Mouse (Mus musculus): ENCODE data around the gene C2cd2l.
"Not testable (repeated sequence)": the region's sequence is repeated elsewhere in the genome, so short reads cannot be mapped to it uniquely, and the experiment has no call there.

The C2cd2l gene

DNA sequence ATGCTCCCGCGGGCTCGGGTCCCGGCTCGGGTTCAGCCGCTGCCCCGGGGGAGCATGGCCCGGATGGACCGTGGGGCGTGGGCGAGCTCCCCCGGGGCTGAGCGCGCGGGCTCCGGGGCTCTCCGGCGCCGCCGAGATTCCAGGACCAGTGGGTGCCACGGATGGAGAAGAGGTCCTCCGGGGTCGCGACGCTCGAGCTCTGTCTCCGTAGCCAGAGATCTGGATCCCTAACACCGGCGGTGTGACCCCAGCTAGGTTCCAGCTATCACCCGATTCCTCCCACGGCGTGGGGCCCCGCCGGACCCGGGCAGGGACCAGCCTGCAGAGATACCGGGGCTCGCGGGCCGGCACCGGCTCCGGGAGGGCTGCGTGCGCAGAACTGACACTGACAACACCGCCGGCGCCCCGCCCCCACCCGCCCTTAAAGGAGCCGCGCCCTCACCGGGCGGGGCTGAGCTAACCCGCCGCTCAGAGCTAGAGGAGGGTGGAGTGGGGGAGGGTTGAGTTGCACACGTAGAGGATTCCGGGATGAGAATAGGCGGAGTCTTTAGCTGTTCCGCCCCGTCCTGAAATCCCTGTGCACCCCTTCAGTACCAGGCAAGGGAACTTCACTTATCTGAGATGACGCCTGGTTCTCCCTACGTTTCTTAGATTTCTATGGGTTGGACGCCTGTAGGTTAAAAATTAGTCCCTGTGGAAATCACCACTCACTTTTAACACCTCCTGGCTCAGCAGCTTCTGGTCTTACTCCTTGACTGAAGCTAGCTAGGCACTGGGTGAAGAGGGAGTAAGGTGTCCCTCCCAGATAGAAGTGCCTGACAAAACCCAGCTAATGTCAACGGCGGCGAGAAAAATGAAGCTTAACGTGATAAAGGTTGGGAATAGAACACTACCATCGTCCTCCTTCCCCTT is at the start of gene C2cd2l:
Gene C2cd2l (minus strand): TSS at position 399 of the 912 bp plus-strand sequence.
- peak; percentile 46 to 61 for DNase-seq (ENCODE audit: low spot score in 2 of 2)

DNA sequence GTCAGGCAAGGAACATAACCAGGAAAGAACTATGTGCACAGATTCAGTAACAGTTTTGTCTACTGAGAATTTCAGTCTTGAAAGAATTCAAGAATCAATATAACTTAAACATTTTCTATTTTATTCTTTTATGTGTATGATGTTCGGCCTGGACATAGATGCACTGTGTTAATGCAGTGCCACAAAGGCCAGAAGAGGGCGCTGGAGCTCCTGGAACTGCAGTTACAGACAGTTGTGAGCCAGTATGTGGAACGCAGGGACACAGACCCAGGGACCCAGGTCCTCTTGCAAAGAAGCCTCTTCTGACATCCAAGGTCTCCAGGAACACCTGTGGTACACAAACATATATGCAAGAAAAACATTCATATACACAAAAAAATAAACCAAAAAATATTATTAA is 44.4 kb upstream of the C2cd2l start:
- peak in 1 of 2 experiments; percentile 48 for DNase-seq (ENCODE audit: low spot score in 2 of 2)

DNA sequence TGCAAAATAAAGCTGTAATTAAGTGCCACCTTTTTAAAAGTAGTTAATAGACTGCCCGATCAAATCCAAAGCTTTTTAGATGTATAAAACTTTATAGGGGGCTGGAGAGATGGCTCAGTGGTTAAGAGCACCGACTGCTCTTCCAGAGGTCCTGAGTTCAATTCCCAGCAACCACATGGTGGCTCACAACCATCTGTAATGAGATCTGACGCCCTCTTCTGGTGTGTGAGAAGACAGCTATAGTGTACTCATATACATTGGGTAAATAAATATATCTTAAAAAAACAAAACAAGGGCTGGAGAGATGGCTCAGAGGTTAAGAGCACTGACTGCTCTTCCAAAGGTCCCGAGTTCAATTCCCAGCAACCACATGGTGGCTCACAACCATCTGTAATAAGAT is 41.8 kb upstream of the C2cd2l start:
- DNase-seq (ENCODE audit: low spot score in 2 of 2): not testable (repeated sequence)

DNA sequence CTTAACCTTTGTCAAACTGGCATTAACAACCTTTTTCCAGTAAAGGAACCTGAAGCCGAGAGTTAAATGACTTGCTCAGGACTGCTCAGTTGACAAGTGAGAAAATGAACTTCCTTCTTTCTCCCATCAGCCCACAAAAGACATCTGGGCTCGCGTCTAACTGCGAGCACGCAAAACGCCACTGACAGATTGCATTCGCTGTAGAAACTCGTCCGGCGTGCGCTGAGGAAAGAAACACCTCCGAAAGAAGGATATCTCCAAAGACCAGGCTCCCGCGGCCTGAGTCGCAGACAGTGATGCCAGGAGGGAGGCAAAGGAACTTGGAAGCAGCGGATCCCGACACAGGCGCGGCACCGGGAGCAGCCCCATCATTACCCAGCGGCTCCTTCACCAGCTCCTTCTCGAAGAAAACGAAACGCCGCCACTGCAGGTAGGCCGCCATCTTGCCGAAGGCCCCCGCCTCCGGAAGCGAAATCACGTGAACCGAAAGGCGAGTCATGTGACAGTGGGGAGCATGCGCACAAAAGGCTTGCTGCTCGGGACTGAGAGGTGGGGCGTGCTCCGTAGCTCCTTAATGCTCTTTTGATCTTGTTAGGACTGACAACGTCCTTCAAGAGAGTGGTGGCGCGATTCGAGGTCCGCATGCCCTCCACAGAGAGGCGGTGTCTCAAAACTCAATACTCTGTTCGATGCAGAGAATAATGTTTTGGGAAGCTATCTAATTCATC is 41.3 kb upstream of the C2cd2l start, which contains the start of gene Vps11:
Gene Vps11 (minus strand): TSS at position 481 of the 728 bp plus-strand sequence.
- peak; percentile 95 to 97 for DNase-seq (ENCODE audit: low spot score in 2 of 2)

DNA sequence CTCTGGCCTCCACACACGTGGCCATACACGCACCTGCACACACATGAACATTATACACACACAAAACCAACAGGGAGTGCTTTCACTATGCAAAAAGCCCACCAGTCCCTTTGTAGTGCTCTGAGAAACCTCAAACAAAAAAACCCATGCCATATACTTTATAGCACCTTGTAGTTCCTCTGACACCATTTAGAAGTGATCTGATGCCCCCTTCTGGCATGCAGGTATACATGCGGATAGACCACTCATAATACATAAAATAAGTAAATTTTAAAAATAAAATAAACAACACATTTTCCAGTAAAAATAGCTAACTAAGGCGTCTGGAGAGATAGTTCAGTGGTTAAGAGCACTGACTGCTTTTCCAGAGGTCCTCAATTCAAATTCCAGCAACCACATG is 37.1 kb upstream of the C2cd2l start:
- peak in 1 of 2 experiments; percentile 31 for DNase-seq (ENCODE audit: low spot score in 2 of 2)

DNA sequence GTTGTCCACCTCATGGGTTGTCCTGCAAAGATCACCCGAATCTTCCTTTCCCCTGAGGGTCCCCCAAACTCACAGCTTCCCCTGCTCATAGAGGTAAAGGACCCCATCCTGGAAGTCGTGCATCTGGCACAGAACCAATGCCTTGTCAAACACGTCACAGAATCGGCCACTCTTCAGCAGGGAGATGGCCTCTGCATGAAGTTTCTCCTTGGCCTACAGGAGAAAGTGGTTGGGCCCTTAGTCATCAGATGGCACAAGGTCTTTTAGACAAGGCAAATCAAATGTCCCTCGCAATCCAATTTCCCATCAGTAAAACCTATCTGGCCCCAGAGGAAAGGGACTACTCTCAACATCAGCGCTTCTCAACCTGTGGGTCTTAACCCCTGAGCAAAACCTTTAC is 33.1 kb upstream of the C2cd2l start:
- DNase-seq (ENCODE audit: low spot score in 2 of 2): no peak

DNA sequence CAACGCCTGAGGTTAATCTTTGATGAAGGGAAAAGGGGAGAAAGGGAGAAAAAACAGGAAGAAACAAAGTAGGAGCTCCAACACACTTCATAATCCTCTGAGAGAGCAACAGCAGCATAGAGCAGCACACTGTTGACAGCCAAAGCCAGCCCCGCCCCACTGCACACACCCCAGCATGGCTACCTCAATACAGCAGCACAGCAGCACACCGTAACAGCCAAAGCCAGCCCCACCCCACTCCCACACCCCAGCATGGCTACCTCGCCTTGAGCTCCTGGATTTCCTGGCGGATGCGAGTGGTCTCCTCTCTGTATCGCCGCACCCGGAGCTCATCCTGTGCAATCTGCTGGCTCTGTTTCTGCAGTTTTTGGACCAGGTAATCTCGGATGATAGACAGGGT is 32.3 kb upstream of the C2cd2l start:
- DNase-seq (ENCODE audit: low spot score in 2 of 2): no peak

DNA sequence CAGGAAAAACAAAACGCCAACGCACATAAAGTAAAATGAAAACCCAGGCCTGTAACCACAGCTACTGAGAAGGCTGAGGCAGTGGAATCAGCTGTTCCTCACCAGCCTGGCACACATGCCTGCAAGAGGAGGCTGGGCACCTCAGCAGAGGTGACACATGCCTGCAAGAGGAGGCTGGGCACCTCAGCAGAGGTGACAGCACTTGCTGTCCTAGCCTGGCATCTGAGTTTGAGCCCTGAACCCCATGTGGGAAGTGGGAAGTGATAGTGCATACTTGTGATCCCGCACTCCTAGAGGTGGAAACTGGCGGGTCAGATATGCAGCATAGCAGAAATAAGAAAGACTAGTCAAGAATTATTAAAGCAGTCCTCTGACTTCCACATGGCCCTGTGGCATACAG is 31.3 kb upstream of the C2cd2l start:
- no peak for DNase-seq (ENCODE audit: low spot score in 2 of 2)

DNA sequence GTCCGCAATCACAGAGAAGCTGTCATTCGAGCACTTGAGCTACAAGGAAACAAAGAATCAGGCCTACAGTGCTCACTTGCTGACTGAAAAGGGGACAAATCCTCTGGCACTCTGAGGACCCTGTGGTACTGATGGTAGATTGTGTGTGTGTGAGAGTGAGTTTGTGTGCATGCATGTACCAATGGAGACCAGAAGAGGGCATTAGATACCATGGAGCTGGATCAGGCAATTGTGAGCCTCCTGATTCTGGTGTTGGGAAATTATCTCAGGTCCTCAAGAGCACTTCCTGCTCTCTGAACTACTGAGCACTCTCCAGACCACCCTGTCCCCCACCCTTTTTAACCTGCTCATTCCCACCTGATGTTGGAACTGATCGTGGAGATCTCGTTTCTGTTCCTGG is 28.5 kb upstream of the C2cd2l start:
- DNase-seq (ENCODE audit: low spot score in 2 of 2): no peak

DNA sequence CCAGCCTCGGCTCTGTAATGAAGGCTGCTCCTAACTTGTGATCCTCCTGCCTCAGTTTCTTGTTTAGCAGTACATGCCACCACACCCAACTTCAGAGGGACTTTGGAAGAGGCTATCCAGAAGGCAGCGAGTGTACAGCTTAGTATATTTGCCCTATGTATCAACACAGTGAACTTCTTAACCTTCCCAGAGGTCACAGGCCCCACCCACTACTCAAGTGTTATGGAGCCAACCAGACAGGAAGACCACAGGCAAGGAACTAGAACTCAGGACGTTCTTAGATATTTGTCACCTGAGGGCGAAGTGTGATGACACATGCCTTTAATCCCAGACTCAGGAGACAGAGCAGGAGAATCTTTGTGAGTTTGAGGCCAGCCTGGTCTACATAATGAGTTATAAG is 27.5 kb upstream of the C2cd2l start:
- no peak for DNase-seq (ENCODE audit: low spot score in 2 of 2)

DNA sequence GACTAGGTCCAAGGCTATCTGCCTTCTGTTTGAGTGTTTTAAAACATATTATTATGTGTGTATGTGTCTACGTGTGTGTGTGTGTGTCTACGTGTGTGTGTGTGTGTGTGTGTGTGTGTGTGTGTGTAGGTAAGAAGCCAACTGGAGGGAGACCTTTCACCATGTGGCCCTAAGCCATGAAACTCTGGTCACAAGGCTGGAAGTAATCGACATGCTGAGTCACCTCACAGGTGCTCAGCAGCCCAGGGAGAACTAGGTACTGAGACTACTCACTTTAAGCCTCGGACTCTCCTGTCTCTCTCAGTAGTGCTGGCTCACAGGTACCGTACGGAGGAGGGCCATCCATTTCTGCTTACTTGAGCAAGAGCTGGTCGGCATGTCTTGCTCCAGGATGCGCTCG is 27.1 kb upstream of the C2cd2l start:
- DNase-seq (ENCODE audit: low spot score in 2 of 2): no peak

DNA sequence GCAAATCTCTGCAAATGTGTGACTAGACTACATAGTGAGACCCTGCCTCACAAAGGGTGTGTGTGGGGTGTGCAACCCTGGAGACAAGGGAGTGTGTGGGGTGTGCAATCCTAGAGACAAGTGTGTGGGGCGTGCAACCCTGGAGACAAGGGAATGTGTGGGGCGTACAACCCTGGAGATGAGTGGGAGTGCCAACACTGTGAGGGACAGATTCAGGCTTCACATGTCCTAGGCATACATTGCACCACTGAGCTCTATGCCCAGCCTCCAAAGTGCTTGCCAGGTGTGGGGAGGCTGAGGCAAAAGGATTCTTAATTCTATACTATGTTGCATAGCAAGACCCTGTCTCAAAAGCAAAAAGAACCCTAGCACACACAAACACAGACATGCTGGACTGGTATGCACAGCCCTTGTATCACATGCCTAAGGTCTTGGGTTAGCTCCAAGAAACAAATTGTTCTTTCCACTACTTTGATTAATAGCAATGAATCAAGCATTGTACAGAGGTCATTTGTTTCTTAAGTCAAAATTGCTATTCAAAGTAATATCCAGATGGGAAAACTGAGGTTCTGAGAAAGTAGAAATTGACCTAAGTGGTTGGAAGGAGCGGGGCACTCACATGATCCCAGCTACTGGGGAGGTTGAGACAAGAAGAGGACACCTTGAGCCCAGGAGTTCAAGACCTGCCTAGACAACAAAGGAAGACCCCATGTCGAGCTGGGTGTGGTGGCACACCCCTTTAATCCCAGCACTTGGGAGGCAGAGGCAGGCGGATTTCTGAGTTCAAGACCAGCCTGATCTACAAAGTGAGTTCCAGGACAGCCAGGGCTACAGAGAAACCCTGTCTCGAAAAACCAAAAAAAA is 25.7 kb upstream of the C2cd2l start:
- no peak for DNase-seq (ENCODE audit: low spot score in 2 of 2)

DNA sequence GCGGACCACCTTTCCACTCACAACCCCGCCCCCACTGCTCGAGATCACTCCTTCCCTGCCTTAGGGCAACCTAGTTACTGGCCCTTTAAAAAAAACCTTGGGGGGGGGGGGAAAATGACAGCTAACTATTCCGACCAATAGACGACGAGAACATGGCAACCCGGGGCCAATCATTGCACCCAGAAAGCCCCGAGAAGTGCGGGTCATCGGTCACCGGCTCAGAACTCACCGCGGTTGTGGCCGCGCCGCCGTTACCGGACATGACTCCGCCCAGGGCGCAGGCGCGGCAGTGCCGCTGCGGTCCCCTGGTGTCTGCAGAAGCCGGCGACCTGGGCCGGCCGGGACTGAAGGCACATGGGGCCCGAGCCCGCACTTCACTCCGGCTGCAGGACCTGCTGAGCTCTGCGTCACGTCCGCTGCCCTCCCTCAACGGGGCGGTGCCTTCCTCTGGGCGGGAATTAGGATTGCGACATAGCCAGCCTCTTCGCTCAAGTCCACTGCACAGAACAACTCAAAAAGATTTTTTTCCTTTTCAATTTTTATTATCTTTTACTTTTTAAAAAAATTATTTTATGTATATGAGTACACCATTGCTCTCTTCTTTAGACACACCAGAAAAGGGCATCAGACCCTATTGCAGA is 23.8 kb upstream of the C2cd2l start, which contains the start of gene Hmbs:
Gene Hmbs (minus strand): TSS at position 448 of the 641 bp plus-strand sequence.
- DNase-seq (ENCODE audit: low spot score in 2 of 2): peak; percentile 83 to 85

DNA sequence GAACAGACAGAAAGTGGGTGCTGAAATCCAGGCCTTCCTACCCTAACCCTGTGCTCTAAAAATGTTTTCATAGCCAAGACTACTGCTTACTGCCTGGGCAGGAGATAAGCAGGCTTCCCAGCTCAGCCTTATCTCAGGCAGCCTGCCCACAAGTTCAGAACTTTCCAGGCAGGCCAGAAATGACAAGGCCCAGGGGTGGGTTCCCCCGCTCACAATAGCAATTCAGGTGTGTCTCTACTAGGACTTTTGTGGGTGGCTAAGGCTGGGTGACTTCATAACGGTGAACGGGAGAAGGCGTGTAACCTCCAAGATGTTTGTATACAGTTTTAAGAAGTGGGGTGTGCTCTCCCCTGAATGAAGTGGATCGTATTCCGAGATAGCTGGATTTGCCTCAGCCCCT is 23.2 kb upstream of the C2cd2l start:
- no peak for DNase-seq (ENCODE audit: low spot score in 2 of 2)

DNA sequence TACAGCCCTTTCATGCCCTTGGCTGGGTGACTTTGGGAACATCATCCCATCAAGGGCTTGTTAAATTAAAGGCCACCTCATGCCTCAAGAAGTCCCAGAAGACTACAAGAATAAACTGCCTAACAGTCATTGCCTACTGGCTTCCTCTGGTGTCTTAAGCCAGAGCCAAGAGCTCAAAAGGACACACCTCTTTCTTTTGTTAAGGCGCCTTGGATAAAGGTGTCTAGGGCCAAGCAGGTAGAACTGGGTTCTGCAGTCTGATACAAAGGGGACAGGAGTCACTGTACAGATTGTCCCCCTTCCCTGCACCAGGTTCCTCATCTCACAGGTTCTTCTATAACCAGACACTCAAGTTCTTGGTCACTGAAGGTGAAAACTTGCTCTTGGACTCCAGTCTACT is 22.5 kb upstream of the C2cd2l start:
- no peak for DNase-seq (ENCODE audit: low spot score in 2 of 2)

DNA sequence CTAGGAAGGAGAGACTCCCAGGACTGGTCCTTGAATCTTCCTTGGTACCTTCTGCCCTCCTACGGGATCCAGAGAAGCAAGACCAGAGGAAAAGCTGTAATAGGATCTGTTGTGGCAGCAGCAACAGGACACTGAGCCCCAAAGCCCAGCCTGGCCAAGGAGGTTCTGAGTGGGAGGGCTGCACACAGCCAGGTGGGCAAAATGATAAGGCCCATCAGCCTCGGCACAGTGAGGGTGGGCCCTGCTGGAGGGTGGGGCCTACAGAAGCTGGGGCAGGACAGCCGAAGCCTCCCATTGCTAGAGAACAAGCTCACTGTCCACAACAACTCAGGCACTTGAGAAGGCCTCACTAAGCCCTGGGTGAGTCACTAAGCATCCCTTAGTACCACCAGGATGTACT is 22.1 kb upstream of the C2cd2l start:
- DNase-seq (ENCODE audit: low spot score in 2 of 2): no peak

DNA sequence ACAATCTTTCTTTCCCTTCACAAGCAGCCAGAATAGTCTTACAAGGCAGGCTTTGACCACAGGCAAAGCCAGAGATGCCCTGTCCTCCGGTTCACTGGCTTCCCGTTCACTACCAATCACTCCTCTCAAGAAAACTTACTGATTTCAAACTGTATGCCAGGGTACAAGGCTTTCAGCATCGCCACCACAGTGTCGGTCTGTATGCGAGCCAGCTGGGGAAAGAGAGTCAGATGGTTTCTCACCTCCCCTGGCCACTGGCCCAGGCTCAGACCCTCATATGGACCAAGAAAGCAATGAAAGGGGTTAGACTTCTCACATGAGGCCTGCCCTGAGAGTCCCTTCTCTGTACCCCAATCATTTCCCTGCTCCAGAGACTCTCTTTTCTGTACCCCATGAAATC is 21.4 kb upstream of the C2cd2l start:
- no peak for DNase-seq (ENCODE audit: low spot score in 2 of 2)

DNA sequence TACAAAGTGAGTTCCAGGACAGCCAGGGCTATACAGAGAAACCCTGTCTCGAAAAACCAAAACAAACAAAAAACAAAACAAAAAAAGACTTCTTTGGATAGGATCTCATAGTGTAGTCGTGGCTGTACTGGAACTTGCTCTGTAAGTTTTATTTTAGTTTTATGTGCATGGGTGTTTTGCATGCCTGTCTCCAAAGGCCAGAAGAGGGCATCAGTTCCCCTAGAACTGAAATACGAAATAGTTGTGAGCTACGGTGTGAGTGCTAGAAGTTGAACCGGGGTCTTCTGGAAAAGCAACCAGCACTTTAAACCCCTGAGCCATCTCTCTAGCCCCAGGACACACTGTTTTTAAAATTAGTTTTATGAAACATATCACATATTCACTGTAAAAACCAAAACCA is 18.5 kb upstream of the C2cd2l start:
- no peak for DNase-seq (ENCODE audit: low spot score in 2 of 2)

DNA sequence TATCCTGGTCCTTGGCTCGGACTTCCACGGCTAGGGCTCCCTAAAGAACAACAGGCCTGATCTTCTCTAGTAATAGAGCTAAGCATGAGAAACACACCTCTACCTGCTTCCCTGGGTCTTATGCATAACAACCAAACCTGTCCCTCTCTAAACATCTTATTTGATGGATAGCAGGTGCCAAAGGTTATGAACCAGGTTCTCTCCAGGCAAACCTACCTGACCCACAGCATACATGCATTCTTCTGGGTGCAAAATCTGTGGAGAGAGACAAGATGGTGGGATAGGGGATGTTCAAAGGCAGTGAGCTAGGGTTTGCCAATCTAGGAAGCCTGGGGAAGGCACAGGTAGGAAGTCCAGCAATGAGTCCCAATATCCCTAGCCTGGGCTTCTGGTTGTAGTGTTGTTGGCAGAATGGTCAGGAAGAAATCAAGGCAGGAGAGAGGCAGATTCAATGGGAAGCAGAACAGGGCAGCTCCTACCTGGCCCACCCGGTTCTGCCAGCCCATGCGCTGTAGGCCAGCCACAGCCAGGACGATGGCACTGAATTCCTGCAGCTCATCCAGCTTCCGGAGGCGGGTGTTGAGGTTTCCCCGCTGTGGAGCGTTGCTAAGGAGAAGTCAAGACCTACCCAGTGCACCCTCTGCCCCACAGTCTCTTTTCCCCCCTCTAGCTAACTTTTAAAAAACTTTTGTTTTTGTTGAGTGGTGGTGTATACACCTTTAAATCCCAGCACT is 17.5 kb upstream of the C2cd2l start:
- no peak for DNase-seq (ENCODE audit: low spot score in 2 of 2)

DNA sequence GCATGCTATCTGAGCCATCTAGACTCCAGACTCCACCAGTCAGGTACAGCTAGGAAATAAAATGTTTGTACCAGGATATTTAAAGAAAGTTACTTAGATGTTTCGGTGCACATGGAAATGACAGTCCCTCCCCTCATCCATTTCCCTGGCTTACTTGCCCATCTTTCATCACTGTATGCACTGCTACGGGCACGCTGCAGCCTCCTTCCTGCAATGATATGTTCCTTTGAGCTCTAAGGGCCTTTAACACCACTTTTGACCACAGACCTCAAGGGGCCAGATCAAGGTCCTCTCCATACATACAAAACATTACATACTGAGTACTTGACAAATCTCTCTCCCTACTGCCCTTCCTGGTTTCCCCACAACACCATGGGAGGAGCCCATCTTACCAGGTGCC is 16.9 kb upstream of the C2cd2l start:
- no peak for DNase-seq (ENCODE audit: low spot score in 2 of 2)

DNA sequence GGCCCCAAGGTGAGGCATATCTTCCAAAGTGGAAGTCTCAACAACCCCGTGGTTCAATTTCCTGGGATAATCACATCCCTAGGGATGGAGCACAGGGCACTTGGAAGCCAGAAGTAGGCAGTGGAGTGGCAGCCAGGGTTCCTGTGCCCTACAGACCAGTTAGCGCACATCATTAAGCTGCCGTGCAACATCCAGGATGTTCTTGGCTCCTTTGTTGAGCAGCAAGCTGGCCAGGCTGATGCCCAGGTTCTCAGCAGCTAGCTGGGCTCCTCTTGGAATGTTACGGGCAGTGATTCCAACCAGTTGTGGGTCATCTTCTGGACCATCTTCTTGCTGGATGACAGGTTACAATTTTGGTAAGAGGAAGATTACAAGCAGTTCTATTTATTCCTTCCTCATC is 16.4 kb upstream of the C2cd2l start:
- DNase-seq (ENCODE audit: low spot score in 2 of 2): not testable (repeated sequence)
